Mouse (Mus musculus) limb, embryonic 15.5 days (tissue): ENCODE results near the gene Ldhb. TPM values are rescaled to one million over a fixed set of nuclear protein-coding genes. Genes with fewer than 3 reads are reported as not detected.

ENCODE experiments used
- ATAC-seq: fragments of 200-750 bp; cut with Nextera tagmentation; 2 replicates; pipeline ENCODE4 v1.8.0; 2017; ENCODE audit warnings: low read depth, moderate TSS enrichment; ENCODE audit not compliant: insufficient number of reproducible peaks, low FRiP score, low TSS enrichment
- H3K27ac ChIP-seq: fragments of 300-500 bp; sonication (generic); 2 replicates; pipeline ENCODE4 v1.5.1; 2015; ENCODE audit warnings: moderate library complexity, mild to moderate bottlenecking, inconsistent platforms
- H3K27me3 ChIP-seq: fragments of 300-500 bp; sonication (generic); 2 replicates; pipeline ENCODE4 v1.6.1; 2015; ENCODE audit warnings: inconsistent platforms
- H3K36me3 ChIP-seq: fragments of 300-500 bp; sonication (generic); 2 replicates; pipeline ENCODE4 v1.6.1; 2015; ENCODE audit warnings: inconsistent platforms
- H3K4me1 ChIP-seq: fragments of 300-500 bp; sonication (generic); 2 replicates; pipeline ENCODE4 v1.6.1; 2015; ENCODE audit warnings: inconsistent platforms
- H3K4me2 ChIP-seq: fragments of 300-500 bp; sonication (generic); 2 replicates; pipeline ENCODE4 v1.6.1; 2015; ENCODE audit warnings: mild to moderate bottlenecking, inconsistent platforms
- H3K4me3 ChIP-seq: fragments of 300-500 bp; sonication (generic); 2 replicates; pipeline ENCODE4 v1.5.1; 2015; ENCODE audit warnings: mild to moderate bottlenecking, inconsistent platforms
- H3K9ac ChIP-seq: fragments of 300-500 bp; sonication (generic); 2 replicates; pipeline ENCODE4 v1.6.1; 2015; ENCODE audit warnings: inconsistent platforms
- H3K9me3 ChIP-seq: fragments of 300-500 bp; sonication (generic); 2 replicates; pipeline ENCODE4 v1.6.1; 2016; ENCODE audit warnings: inconsistent platforms
- WGBS: fragments of 180-500 bp; shearing (Covaris S2); methylation state at CpG from one replicate; pipeline ENCODE4 v1.1.7; 2015; 5-methylcytosine and 5-hydroxymethylcytosine counted together
- polyA plus RNA-seq: library from polyadenylated mRNA; unstranded; fragments of >200 nt; fragmentation: Nextera tagmentation; extraction: Ambion mirVana; gene quantifications from 2 replicates; pipeline ENCODE4 v1.2.1, GENCODE M21; 2015

Ldhb gene
- 183 and 200 TPM in 2 replicates for polyA plus RNA-seq

DNA sequence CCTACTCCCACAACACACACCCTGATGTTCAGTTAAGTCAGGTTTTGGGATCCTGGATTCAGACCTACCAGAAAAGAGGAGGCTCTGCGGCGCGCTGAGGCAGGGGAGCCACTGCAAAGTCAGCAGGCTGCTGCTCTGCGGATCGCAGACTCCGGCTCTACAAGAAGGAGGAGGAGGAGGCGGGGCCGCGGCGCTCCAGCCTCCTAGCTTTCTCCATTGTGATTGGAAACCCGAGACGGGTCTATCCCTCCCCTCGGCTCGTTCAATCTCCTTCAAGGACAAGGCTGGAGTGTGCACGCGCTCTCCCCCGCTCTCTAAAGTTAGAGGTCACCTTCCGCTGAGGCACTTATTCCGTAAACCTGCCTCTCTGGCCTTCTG is at the start of gene Ldhb:
Gene Ldhb (minus strand): TSS at position 173 of the 378 bp plus-strand sequence.
- no peaks in the 10 kb centered on the region for H3K36me3 ChIP-seq
- H3K27ac ChIP-seq, result peak within 1 kb of the TSS; percentile 68
- H3K4me3 ChIP-seq, result peak within 1 kb of the TSS; percentile 55
- 0% methylated on average over 19 of the region's 19 CpGs for WGBS
- no peaks in the 10 kb centered on the region for H3K9me3 ChIP-seq
- H3K9ac ChIP-seq, result peak within 1 kb of the TSS; percentile 46
- H3K4me2 ChIP-seq, result peak within 1 kb of the TSS; percentile 84
- H3K4me1 ChIP-seq, result peaks cover 17% of the 10 kb centered on the region
- 0 out of 2 replicates have a peak, but pooled peaks cover 3% of the 10 kb centered on the region for H3K27me3 ChIP-seq
- peak; percentile 93 for ATAC-seq

DNA sequence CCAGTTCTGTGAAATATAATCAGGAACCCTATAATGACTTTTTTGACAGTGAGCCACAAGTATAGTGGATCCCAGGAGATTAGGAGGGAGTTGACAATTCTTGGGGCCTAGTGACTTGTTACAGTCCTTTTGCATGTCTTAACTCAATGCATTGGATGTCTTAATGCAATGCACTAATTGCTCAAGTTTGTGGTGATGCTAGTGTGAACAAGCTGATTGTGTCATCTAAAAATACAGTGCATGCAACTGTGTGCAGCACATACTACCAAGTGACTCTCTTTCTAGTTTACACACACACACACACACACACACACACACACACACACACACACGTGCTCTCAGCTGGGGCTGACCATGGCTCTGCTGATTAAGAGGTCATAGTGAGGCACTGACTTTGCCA is 48.2 kb upstream of the Ldhb start:
- Histone ChIP-seq H3K4me1 (no peaks in the 10 kb centered on the region), H3K27ac (no peak overlapping the region), H3K9ac (no peak overlapping the region), H3K27me3 (no peaks in the 10 kb centered on the region), H3K36me3 (no peaks in the 10 kb centered on the region), H3K4me2 (no peak overlapping the region), H3K4me3 (no peak overlapping the region), H3K9me3 (no peaks in the 10 kb centered on the region)
- no peak for ATAC-seq
- WGBS, result 40% methylated on average over 1 of the region's 1 CpGs

DNA sequence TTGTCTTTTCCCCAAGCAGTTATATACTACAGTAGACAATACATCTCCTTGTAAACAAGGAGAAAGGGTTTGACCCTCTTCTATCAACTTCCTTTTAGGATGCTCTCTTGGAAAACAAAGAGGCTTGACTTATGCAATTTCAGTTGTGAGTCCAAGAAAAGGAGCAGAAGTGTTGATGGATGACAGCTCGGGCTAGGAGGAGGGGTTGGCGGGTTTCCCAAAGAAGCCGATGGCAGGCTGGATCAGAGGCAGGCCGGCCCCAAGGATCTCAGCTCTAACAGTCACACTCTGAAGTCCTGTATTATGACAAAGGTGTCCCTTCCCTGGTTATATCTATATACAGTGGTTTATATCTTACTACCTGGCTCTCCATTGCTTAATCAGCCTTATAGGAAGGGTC is 43.7 kb upstream of the Ldhb start:
- 81% methylated on average over 4 of the region's 4 CpGs for WGBS
- H3K36me3 ChIP-seq, result no peaks in the 10 kb centered on the region
- ATAC-seq, result no peak
- H3K9me3 ChIP-seq, result no peaks in the 10 kb centered on the region
- no peaks in the 10 kb centered on the region for H3K4me1 ChIP-seq
- H3K4me3 ChIP-seq, result no peak overlapping the region
- no peak overlapping the region for H3K9ac ChIP-seq
- H3K4me2 ChIP-seq, result no peak overlapping the region
- no peak overlapping the region for H3K27ac ChIP-seq
- H3K27me3 ChIP-seq, result no peaks in the 10 kb centered on the region

DNA sequence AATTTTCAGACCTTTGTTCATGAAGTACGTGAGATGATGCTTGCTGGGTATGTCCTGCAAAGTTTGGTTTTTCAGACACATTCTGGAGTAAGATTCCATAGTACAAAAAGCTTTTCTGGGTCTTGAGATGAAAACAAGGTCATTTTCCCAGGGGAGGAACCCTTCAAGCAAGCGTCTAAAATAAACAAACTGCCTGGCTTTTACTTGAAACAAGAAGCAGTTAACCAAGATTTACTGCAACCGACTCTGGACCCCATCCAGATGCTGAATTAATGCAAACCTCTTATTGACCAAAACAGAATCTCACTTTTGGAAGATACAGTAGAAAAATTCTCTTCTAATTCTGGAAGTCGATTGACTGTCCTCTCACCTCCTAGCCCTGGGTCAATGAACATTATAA is 43.1 kb upstream of the Ldhb start:
- no peaks in the 10 kb centered on the region for H3K27me3 ChIP-seq
- no peak overlapping the region for H3K9ac ChIP-seq
- no peaks in the 10 kb centered on the region for H3K36me3 ChIP-seq
- H3K4me2 ChIP-seq, result no peak overlapping the region
- no peaks in the 10 kb centered on the region for H3K4me1 ChIP-seq
- no peak overlapping the region for H3K27ac ChIP-seq
- H3K9me3 ChIP-seq, result no peaks in the 10 kb centered on the region
- ATAC-seq, result no peak
- no peak overlapping the region for H3K4me3 ChIP-seq
- 45% methylated on average over 4 of the region's 4 CpGs for WGBS

DNA sequence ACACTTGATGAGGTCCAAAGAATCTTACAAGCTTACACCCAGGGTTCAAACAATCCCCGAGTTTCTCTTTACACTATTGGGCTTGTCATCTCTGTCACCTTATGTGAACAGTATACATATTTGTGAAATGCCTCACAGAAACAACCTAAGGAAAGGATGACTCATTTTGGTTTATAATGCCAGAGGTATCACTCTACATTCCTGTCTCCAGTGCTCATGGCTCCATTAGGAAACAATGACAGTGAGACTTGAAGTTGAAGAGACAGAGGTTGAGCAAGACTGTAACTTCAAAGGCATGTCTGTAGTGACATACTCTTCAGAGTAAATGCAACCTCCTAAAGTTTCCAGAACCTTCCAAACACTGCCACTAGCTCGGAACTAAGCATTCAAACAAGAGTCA is 40.6 kb upstream of the Ldhb start:
- H3K36me3 ChIP-seq, result no peaks in the 10 kb centered on the region
- no peak for ATAC-seq
- H3K27ac ChIP-seq, result no peak overlapping the region
- no peaks in the 10 kb centered on the region for H3K27me3 ChIP-seq
- H3K4me2 ChIP-seq, result no peak overlapping the region
- no peak overlapping the region for H3K9ac ChIP-seq
- H3K9me3 ChIP-seq, result no peaks in the 10 kb centered on the region
- WGBS, result 82% methylated on average over 2 of the region's 2 CpGs
- H3K4me3 ChIP-seq, result no peak overlapping the region
- H3K4me1 ChIP-seq, result peaks cover 6% of the 10 kb centered on the region

DNA sequence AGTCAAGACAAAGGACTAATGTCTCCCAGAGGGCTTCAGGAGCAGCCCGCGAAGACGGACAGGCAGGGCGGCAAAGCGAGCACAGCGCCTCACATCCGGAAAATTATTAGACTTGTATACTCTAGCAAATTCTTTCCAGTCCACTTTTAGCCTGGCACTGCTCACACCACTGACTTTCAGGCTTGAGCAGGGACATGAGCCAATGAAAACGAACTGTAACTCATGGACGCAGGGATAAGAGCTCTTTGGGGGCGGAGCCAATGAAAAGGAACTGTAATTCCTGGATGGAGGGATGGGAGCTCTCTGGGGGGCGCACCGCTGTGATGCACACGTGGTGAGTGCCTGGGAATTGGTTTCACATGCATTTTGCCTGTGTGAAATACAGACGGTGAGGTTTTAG is 37.4 kb upstream of the Ldhb start:
- 43% methylated on average over 14 of the region's 14 CpGs for WGBS

DNA sequence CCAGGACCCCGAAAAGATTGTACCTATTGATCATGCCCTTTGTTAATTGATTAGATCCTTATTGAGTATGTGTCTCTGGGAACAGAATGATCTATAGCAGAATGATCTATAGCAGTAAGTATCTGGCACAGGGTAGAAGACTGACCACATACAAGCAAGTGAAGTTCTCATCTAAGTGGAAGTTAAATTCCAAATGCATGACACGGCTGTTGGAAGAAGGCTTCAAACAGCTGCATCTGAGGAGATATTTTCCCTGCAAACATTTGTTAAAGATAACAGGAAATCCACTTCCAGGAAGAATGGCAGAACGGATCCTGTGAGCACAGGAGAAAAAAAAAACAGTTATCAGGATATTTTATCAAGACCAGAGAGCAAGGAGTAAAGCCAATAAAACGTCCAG is 35.9 kb upstream of the Ldhb start:
- Histone ChIP-seq H3K9me3 (no peaks in the 10 kb centered on the region), H3K4me3 (no peak overlapping the region), H3K27me3 (no peaks in the 10 kb centered on the region), H3K36me3 (no peaks in the 10 kb centered on the region), H3K4me1 (peaks cover 6% of the 10 kb centered on the region), H3K4me2 (no peak overlapping the region), H3K9ac (no peak overlapping the region), H3K27ac (no peak overlapping the region)
- 68% methylated on average over 4 of the region's 4 CpGs for WGBS
- ATAC-seq, result no peak

More for the DNA sequence above, 37.4 kb upstream of the Ldhb start:
- Histone ChIP-seq H3K36me3 (no peaks in the 10 kb centered on the region), H3K9ac (no peak overlapping the region), H3K4me1 (peaks cover 6% of the 10 kb centered on the region), H3K27me3 (no peaks in the 10 kb centered on the region), H3K4me2 (peak overlapping the region; percentile 34), H3K9me3 (no peaks in the 10 kb centered on the region), H3K4me3 (peak overlapping the region; percentile 8; the same call in 1 of the 2 replicates), H3K27ac (peak overlapping the region; percentile 71)
- peak; percentile 66 for ATAC-seq

DNA sequence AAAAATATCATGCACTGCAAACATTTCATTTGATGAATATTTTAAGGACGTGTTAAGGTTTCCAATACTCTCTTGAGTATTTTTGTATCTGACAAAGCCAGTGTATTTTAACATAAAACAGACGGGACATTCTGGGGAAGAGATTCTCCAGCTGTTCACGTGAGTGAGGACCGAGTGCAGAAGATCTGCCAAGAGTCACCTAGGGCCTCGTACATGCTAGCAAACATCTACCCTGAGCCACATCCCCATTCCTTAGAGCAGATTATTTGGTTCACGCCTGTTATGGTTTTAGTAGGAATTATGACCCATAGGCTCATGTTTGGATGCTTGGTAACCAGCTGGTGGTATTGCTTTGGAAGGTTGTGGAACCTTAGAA is 35.0 kb upstream of the Ldhb start:
- Histone ChIP-seq H3K4me2 (no peak overlapping the region), H3K36me3 (no peaks in the 10 kb centered on the region), H3K27ac (no peak overlapping the region), H3K9ac (no peak overlapping the region), H3K9me3 (no peaks in the 10 kb centered on the region), H3K27me3 (no peaks in the 10 kb centered on the region), H3K4me3 (no peak overlapping the region), H3K4me1 (peaks cover 6% of the 10 kb centered on the region)
- 70% methylated on average over 6 of the region's 6 CpGs for WGBS
- ATAC-seq, result no peak

DNA sequence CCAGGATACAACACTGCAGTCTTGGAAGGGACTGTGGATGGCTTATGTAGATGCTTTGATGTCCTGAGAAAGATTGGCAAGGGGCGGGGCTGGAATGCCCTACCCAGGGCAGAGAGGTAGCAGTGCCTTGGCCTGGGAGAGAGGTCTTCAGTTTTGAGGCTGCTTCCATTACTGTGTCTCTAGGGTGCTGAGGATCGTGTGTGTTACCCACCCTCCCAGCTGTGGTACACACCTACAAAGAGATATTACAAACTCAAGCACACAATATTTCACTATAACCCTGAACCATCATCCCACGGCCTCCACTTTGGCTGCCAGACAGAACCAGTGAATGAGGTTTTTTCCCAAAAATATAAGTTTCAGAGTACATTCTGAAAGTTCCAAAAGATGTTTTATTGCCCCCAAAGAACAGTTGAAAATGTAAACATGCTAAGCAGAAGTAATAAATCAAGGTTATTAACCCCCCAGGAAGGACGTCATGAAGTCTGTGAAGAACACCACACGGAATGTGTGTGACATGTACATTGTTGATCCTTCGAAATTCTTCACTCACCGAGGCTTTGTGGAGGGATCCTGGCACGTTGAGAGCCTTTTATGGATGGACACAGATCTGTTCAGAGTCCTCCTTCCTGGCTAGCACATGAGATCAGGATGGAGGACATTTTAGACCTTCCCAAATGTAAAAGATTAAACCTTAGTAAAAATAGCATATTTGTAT is 34.5 kb upstream of the Ldhb start:
- Histone ChIP-seq H3K9me3 (no peaks in the 10 kb centered on the region), H3K27ac (no peak overlapping the region), H3K36me3 (no peaks in the 10 kb centered on the region), H3K9ac (no peak overlapping the region), H3K4me3 (no peak overlapping the region), H3K27me3 (no peaks in the 10 kb centered on the region), H3K4me1 (peaks cover 6% of the 10 kb centered on the region), H3K4me2 (no peak overlapping the region)
- ATAC-seq, result no peak
- WGBS, result 56% methylated on average over 8 of the region's 8 CpGs

DNA sequence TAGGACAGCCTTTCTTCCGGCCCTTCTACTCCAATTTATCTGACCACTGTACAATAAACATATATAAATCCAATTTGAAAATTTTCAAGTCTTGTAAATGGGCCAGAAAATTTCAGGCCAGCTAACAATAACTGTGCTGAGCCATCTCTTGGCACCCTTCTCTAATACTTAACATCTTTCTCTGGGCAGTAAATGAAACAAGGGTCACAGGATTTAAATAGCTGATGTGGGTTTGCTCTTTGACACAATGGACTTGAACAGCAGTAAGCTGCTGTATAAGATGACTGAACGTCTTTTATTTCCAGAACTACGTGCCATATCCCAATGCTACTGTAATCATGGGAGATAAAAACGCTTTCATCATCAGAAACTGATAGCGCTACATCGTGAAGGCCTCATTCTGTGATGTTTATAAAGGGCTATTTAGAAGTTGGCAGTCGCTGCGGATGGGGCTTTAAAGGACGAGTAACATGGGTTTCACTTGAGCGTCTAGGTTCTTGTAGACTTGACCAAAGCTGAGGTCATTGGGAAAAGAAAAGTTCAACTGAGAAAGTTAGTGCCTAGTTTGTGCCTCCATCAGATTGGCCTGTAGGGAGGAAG is 32.9 kb upstream of the Ldhb start:
- no peaks in the 10 kb centered on the region for H3K9me3 ChIP-seq
- H3K27me3 ChIP-seq, result no peaks in the 10 kb centered on the region
- no peak overlapping the region for H3K27ac ChIP-seq
- no peaks in the 10 kb centered on the region for H3K36me3 ChIP-seq
- no peak overlapping the region for H3K9ac ChIP-seq
- 85% methylated on average over 10 of the region's 10 CpGs for WGBS
- H3K4me3 ChIP-seq, result no peak overlapping the region
- peaks cover 6% of the 10 kb centered on the region for H3K4me1 ChIP-seq
- no peak overlapping the region for H3K4me2 ChIP-seq
- no peak for ATAC-seq

DNA sequence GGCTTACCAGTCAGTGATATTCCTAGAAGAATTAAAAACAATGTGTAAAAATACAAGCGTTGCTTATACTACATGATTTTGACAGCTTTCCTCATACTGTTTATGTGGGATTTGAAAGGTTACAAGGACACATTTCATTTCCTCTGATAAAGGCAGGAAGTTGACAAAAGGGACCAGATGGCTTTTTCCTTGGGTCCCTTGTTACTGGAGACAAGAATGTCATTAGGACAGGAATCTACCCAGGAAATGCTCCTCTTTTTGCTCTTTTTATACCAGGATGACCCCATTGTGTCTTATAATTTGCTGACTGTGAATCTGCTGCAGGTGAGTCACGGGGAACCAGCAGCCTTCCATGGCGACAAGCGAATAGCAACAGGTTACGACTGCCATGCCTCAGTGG is 32.4 kb upstream of the Ldhb start:
- H3K9me3 ChIP-seq, result no peaks in the 10 kb centered on the region
- no peak overlapping the region for H3K4me2 ChIP-seq
- H3K27ac ChIP-seq, result no peak overlapping the region
- H3K4me1 ChIP-seq, result peaks cover 5% of the 10 kb centered on the region
- no peaks in the 10 kb centered on the region for H3K27me3 ChIP-seq
- no peak for ATAC-seq
- no peak overlapping the region for H3K4me3 ChIP-seq
- no peak overlapping the region for H3K9ac ChIP-seq
- 91% methylated on average over 5 of the region's 5 CpGs for WGBS
- no peaks in the 10 kb centered on the region for H3K36me3 ChIP-seq

DNA sequence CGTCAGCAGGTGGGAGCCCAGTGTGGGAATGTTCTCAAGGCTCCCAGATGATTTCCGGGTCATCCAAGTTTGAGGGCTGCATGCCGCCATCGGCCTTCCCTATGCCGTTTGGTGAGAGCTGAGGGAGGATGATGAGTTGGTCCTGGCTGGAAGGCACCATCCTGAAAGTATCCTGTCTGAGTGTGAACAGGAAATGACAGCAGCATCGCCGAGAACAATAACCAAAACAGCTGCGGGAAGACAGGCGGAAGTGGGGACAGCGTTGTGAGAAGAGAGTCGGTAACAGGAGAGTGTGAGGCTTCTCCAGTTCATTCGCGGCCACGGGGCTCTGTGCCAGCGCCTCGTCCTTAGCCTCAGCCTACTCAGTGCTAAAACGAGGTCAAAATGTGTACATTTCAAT is 30.7 kb upstream of the Ldhb start:
- H3K36me3 ChIP-seq, result no peaks in the 10 kb centered on the region
- H3K4me3 ChIP-seq, result no peak overlapping the region
- WGBS, result 77% methylated on average over 17 of the region's 17 CpGs
- H3K4me2 ChIP-seq, result no peak overlapping the region
- ATAC-seq, result no peak
- no peak overlapping the region for H3K9ac ChIP-seq
- H3K27ac ChIP-seq, result no peak overlapping the region
- H3K9me3 ChIP-seq, result no peaks in the 10 kb centered on the region
- no peaks in the 10 kb centered on the region for H3K4me1 ChIP-seq
- no peaks in the 10 kb centered on the region for H3K27me3 ChIP-seq
